Mouse (Mus musculus) kidney, embryonic 15.5 days (tissue): ENCODE measurements around the gene Rab35. TPM values are rescaled to one million over a fixed set of nuclear protein-coding genes. Genes with fewer than 3 reads are reported as not detected.

ENCODE experiments used
- ATAC-seq: fragments of 200-750 bp; cut with Nextera tagmentation; replicated peaks from 2 replicates; pipeline ENCODE4 v1.8.0; 2017; ENCODE audit warnings: moderate TSS enrichment; ENCODE audit not compliant: low FRiP score
- H3K27ac ChIP-seq: fragments of 300-500 bp; sonication (generic); 2 replicates; pipeline ENCODE4 v1.5.1; 2015; ENCODE audit warnings: mild to moderate bottlenecking, inconsistent platforms
- H3K27me3 ChIP-seq: fragments of 300-500 bp; sonication (generic); 2 replicates; pipeline ENCODE4 v1.6.1; 2015; ENCODE audit warnings: inconsistent platforms
- H3K36me3 ChIP-seq: fragments of 300-500 bp; sonication (generic); 2 replicates; pipeline ENCODE4 v1.6.1; 2015; ENCODE audit warnings: inconsistent platforms
- H3K4me1 ChIP-seq: fragments of 300-500 bp; sonication (generic); 2 replicates; pipeline ENCODE4 v1.6.1; 2015; ENCODE audit warnings: inconsistent platforms
- H3K4me2 ChIP-seq: fragments of 300-500 bp; sonication (generic); 2 replicates; pipeline ENCODE4 v1.6.1; 2015; ENCODE audit warnings: moderate library complexity, mild to moderate bottlenecking, inconsistent platforms
- H3K4me3 ChIP-seq: fragments of 300-500 bp; sonication (generic); replicated peaks from 2 replicates; pipeline ENCODE4 v1.5.1; 2015; ENCODE audit warnings: mild to moderate bottlenecking, inconsistent platforms
- H3K9ac ChIP-seq: fragments of 300-500 bp; sonication (generic); 2 replicates; pipeline ENCODE4 v1.6.1; 2015; ENCODE audit warnings: mild to moderate bottlenecking, inconsistent platforms
- H3K9me3 ChIP-seq: fragments of 300-500 bp; sonication (generic); replicated peaks from 2 replicates; pipeline ENCODE4 v1.6.1; 2016; ENCODE audit warnings: inconsistent platforms
- WGBS: fragments of 180-500 bp; shearing (Covaris S2); methylation state at CpG from one replicate; pipeline ENCODE4 v1.1.7; 2015; ENCODE audit warnings: mixed read lengths; 5-methylcytosine and 5-hydroxymethylcytosine counted together
- polyA plus RNA-seq: library from polyadenylated mRNA; unstranded; fragments of >200 nt; fragmentation: Nextera tagmentation; extraction: Ambion mirVana; gene quantifications from 2 replicates; pipeline ENCODE4 v1.2.1, GENCODE M21; 2015

The Rab35 gene
- polyA plus RNA-seq, 1 experiment from 2014 or later, result 16.2 TPM

GRCm38 (mm10) chr5:115650885-115651284 lies 19.2 kb downstream of the Rab35 start:
- Histone ChIP-seq H3K27me3 (no peaks in the 10 kb centered on the region), H3K4me1 (peaks cover 32% of the 10 kb centered on the region), H3K9me3 (no peaks in the 10 kb centered on the region), H3K27ac (no peak overlapping the region), H3K9ac (no peak overlapping the region), H3K36me3 (peaks cover 16% of the 10 kb centered on the region), H3K4me3 (no peak overlapping the region), H3K4me2 (no peak overlapping the region)
- WGBS, result 91% methylated on average over 10 of the region's 10 CpGs
- no peak for ATAC-seq

- peaks cover 6% of the 10 kb centered on the region for H3K36me3 ChIP-seq
- no peaks in the 10 kb centered on the region for H3K27me3 ChIP-seq
- ATAC-seq, result no peak
- peak overlapping the region; percentile 75; the same call in 1 of the 2 replicates for H3K4me2 ChIP-seq
- no peak overlapping the region for H3K27ac ChIP-seq
- H3K9me3 ChIP-seq, result no peaks in the 10 kb centered on the region
- 91% methylated on average over 10 of the region's 10 CpGs for WGBS
- peaks cover 32% of the 10 kb centered on the region for H3K4me1 ChIP-seq
- H3K4me3 ChIP-seq, result no peak overlapping the region
- 0 out of 2 replicates have a peak overlapping the region, but pooled peaks have one; percentile 56 for H3K9ac ChIP-seq
These were observed 20.1 kb downstream of the Rab35 start for GRCm38 (mm10) chr5:115651821-115652220.

GRCm38 (mm10) chr5:115652681-115653575 lies 21.2 kb downstream of the Rab35 start:
- peak overlapping the region; percentile 56 for H3K9ac ChIP-seq
- no peaks in the 10 kb centered on the region for H3K36me3 ChIP-seq
- peak; percentile 99 for ATAC-seq
- 4% methylated on average over 35 of the region's 35 CpGs for WGBS
- H3K4me2 ChIP-seq, result peak overlapping the region; percentile 75
- H3K4me1 ChIP-seq, result peaks cover 34% of the 10 kb centered on the region
- H3K4me3 ChIP-seq, result peak overlapping the region; percentile 53
- H3K27ac ChIP-seq, result peak overlapping the region; percentile 83
- H3K9me3 ChIP-seq, result no peaks in the 10 kb centered on the region
- no peaks in the 10 kb centered on the region for H3K27me3 ChIP-seq

- WGBS, result 79% methylated on average over 12 of the region's 12 CpGs
- Histone ChIP-seq H3K4me3 (no peak overlapping the region), H3K27ac (no peak overlapping the region), H3K4me1 (peaks cover 32% of the 10 kb centered on the region), H3K9ac (no peak overlapping the region), H3K9me3 (no peaks in the 10 kb centered on the region), H3K36me3 (no peaks in the 10 kb centered on the region), H3K27me3 (no peaks in the 10 kb centered on the region), H3K4me2 (no peak overlapping the region)
- no peak for ATAC-seq
These were observed 22.1 kb downstream of the Rab35 start for GRCm38 (mm10) chr5:115653776-115654175.

- H3K27ac ChIP-seq, result no peak overlapping the region
- ATAC-seq, result no peak
- no peaks in the 10 kb centered on the region for H3K27me3 ChIP-seq
- H3K36me3 ChIP-seq, result no peaks in the 10 kb centered on the region
- 74% methylated on average over 6 of the region's 6 CpGs for WGBS
- no peak overlapping the region for H3K9ac ChIP-seq
- H3K4me3 ChIP-seq, result no peak overlapping the region
- no peak overlapping the region for H3K4me2 ChIP-seq
- no peaks in the 10 kb centered on the region for H3K9me3 ChIP-seq
- peaks cover 19% of the 10 kb centered on the region for H3K4me1 ChIP-seq
These were observed 25.0 kb downstream of the Rab35 start for GRCm38 (mm10) chr5:115656677-115657076.

GRCm38 (mm10) chr5:115657234-115657633 lies 25.5 kb downstream of the Rab35 start:
- Histone ChIP-seq H3K27ac (no peak overlapping the region), H3K36me3 (no peaks in the 10 kb centered on the region), H3K9ac (no peak overlapping the region), H3K4me2 (no peak overlapping the region), H3K4me1 (peaks cover 14% of the 10 kb centered on the region), H3K9me3 (no peaks in the 10 kb centered on the region), H3K4me3 (no peak overlapping the region), H3K27me3 (no peaks in the 10 kb centered on the region)
- no peak for ATAC-seq
- 76% methylated on average over 1 of the region's 1 CpGs for whole genome bisulfite sequencing

GRCm38 (mm10) chr5:115658352-115658751 lies 26.6 kb downstream of the Rab35 start:
- Histone ChIP-seq H3K27me3 (no peaks in the 10 kb centered on the region), H3K9me3 (no peaks in the 10 kb centered on the region), H3K27ac (no peak overlapping the region), H3K9ac (no peak overlapping the region), H3K36me3 (no peaks in the 10 kb centered on the region), H3K4me3 (no peak overlapping the region), H3K4me2 (no peak overlapping the region), H3K4me1 (0 out of 2 replicates have a peak, but pooled peaks cover 7% of the 10 kb centered on the region)
- no peak for ATAC-seq
- WGBS, result 73% methylated on average over 6 of the region's 6 CpGs

- ATAC-seq, result no peak
- Histone ChIP-seq H3K4me3 (no peak overlapping the region), H3K4me1 (peaks cover 11% of the 10 kb centered on the region; the same call in 1 of the 2 replicates), H3K4me2 (no peak overlapping the region), H3K36me3 (no peaks in the 10 kb centered on the region), H3K9me3 (no peaks in the 10 kb centered on the region), H3K27ac (no peak overlapping the region), H3K27me3 (no peaks in the 10 kb centered on the region), H3K9ac (no peak overlapping the region)
- WGBS, result 76% methylated on average over 22 of the region's 22 CpGs
These were observed 30.9 kb downstream of the Rab35 start for GRCm38 (mm10) chr5:115662658-115663057.

- H3K27ac ChIP-seq, result no peak overlapping the region
- H3K36me3 ChIP-seq, result no peaks in the 10 kb centered on the region
- H3K4me1 ChIP-seq, result peaks cover 10% of the 10 kb centered on the region; the same call in 1 of the 2 replicates
- H3K9ac ChIP-seq, result no peak overlapping the region
- H3K4me2 ChIP-seq, result no peak overlapping the region
- WGBS, result 64% methylated on average over 8 of the region's 8 CpGs
- H3K27me3 ChIP-seq, result no peaks in the 10 kb centered on the region
- no peaks in the 10 kb centered on the region for H3K9me3 ChIP-seq
- H3K4me3 ChIP-seq, result no peak overlapping the region
- ATAC-seq, result no peak
These were observed 34.8 kb downstream of the Rab35 start for GRCm38 (mm10) chr5:115666366-115667065.

- no peak for ATAC-seq
- H3K36me3 ChIP-seq, result no peaks in the 10 kb centered on the region
- H3K4me3 ChIP-seq, result no peak overlapping the region
- H3K4me1 ChIP-seq, result peaks cover 10% of the 10 kb centered on the region; the same call in 1 of the 2 replicates
- no peaks in the 10 kb centered on the region for H3K9me3 ChIP-seq
- H3K27me3 ChIP-seq, result no peaks in the 10 kb centered on the region
- H3K27ac ChIP-seq, result no peak overlapping the region
- no peak overlapping the region for H3K9ac ChIP-seq
- H3K4me2 ChIP-seq, result no peak overlapping the region
- 77% methylated on average over 8 of the region's 8 CpGs for WGBS
These were observed 35.5 kb downstream of the Rab35 start for GRCm38 (mm10) chr5:115667210-115667609.

GRCm38 (mm10) chr5:115667894-115668293 lies 36.2 kb downstream of the Rab35 start:
- no peak overlapping the region for H3K4me3 ChIP-seq
- WGBS, result 20% methylated on average over 7 of the region's 7 CpGs
- H3K9ac ChIP-seq, result no peak overlapping the region
- H3K4me2 ChIP-seq, result no peak overlapping the region
- H3K9me3 ChIP-seq, result no peaks in the 10 kb centered on the region
- no peak for ATAC-seq
- no peaks in the 10 kb centered on the region for H3K36me3 ChIP-seq
- H3K27ac ChIP-seq, result no peak overlapping the region
- H3K4me1 ChIP-seq, result peaks cover 10% of the 10 kb centered on the region; the same call in 1 of the 2 replicates
- H3K27me3 ChIP-seq, result no peaks in the 10 kb centered on the region

- Histone ChIP-seq H3K36me3 (no peaks in the 10 kb centered on the region), H3K4me1 (peaks cover 10% of the 10 kb centered on the region; the same call in 1 of the 2 replicates), H3K4me3 (no peak overlapping the region), H3K4me2 (no peak overlapping the region), H3K27me3 (no peaks in the 10 kb centered on the region), H3K27ac (no peak overlapping the region), H3K9ac (no peak overlapping the region), H3K9me3 (no peaks in the 10 kb centered on the region)
- no peak for ATAC-seq
- WGBS, result 80% methylated on average over 12 of the region's 12 CpGs
These were observed 37.3 kb downstream of the Rab35 start for GRCm38 (mm10) chr5:115668986-115669385.
